Mouse (Mus musculus) cerebellum, adult 2 months (tissue): ENCODE results near the gene Olfr513. TPM values are rescaled to one million over a fixed set of nuclear protein-coding genes. Genes with fewer than 3 reads are reported as not detected.

Source experiments
- DNase-seq, 2 experiments: peaks; one replicate each; pipeline ENCODE4 v3.0.0; 2021
- H3K27ac ChIP-seq: fragments of 200-500 bp; 2 replicates; pipeline ENCODE4 v1.5.1; 2012; ENCODE audit warnings: low read length, control low read depth, inconsistent platforms; ENCODE audit not compliant: insufficient read depth
- H3K27me3 ChIP-seq: fragments of 200-500 bp; 2 replicates; pipeline ENCODE4 v1.6.1; 2012; ENCODE audit warnings: inconsistent platforms, mild to moderate bottlenecking, low read length, moderate library complexity; ENCODE audit not compliant: control insufficient read depth, insufficient read depth
- H3K4me1 ChIP-seq: fragments of 200-500 bp; 2 replicates; pipeline ENCODE4 v1.6.1; 2011; ENCODE audit warnings: low read length; ENCODE audit not compliant: control insufficient read depth, insufficient read depth
- H3K4me3 ChIP-seq: fragments of 200-500 bp; replicated peaks from 2 replicates; pipeline ENCODE3; 2011; ENCODE audit warnings: mild to moderate bottlenecking, low read depth, low read length, control low read depth; ENCODE audit not compliant: insufficient read depth
- CTCF ChIP-seq: fragments of 200-500 bp; IDR thresholded peaks from 2 replicates; pipeline ENCODE4 v1.5.1; 2011; ENCODE audit warnings: low read depth, mild to moderate bottlenecking, control low read depth, low read length, moderate library complexity, borderline replicate concordance; ENCODE audit not compliant: insufficient read depth
- POLR2A ChIP-seq: fragments of 200-500 bp; IDR thresholded peaks from 2 replicates; pipeline ENCODE4 v1.6.1; 2011; ENCODE audit warnings: low read length, control low read depth, borderline replicate concordance; ENCODE audit not compliant: insufficient read depth
- WGBS: fragments of 180-500 bp; shearing (Covaris S2); methylation state at CpG from one replicate; pipeline ENCODE4 v1.1.7; 2018; 5-methylcytosine and 5-hydroxymethylcytosine counted together
- polyA plus RNA-seq: library from polyadenylated mRNA; depleted of rRNA; stranded (reverse); fragments of >200 nt; gene quantifications from 2 replicates; pipeline ENCODE4 v1.2.3, GENCODE M21; 2012; rRNA removed

Gene Olfr513
- not detected in 2 replicates for polyA plus RNA-seq

GRCm38 (mm10) chr7:108750673-108751072 is at the start of gene Olfr513:
Olfr513 (plus strand) TSS chr7:108750973.
- DNase-seq: no peak
- Histone ChIP-seq H3K27ac (no peak within 1 kb of the TSS), H3K27me3 (no peaks in the 10 kb centered on the region), H3K4me1 (no peaks in the 10 kb centered on the region), H3K4me3 (no peak within 1 kb of the TSS)
- TF ChIP-seq POLR2A: no peak
- whole genome bisulfite sequencing: 67% methylated on average over 1 of the region's 1 CpGs

GRCm38 (mm10) chr7:108713020-108713419 is 37.8 kb upstream of the Olfr513 start, which contains the start of gene Olfr512:
Olfr512 (plus strand) TSS chr7:108713320.
- Histone ChIP-seq H3K27ac (no peak within 1 kb of the TSS), H3K4me1 (no peaks in the 10 kb centered on the region), H3K27me3 (no peaks in the 10 kb centered on the region), H3K4me3 (no peak within 1 kb of the TSS)
- no peak for DNase-seq
- TF ChIP-seq CTCF (no peak), POLR2A (no peak)

GRCm38 (mm10) chr7:108760411-108760810 is 9.6 kb downstream of the Olfr513 start:
- no peaks in the 10 kb centered on the region for H3K27me3 ChIP-seq
- 26% methylated on average over 3 of the region's 3 CpGs for WGBS
- no peak for TF ChIP-seq CTCF
- TF ChIP-seq POLR2A: no peak

GRCm38 (mm10) chr7:108797205-108797933 is 46.6 kb downstream of the Olfr513 start:
- Histone ChIP-seq H3K27me3 (no peaks in the 10 kb centered on the region), H3K4me1 (no peaks in the 10 kb centered on the region), H3K27ac (no peak overlapping the region), H3K4me3 (no peak overlapping the region)
- DNase-seq: no peak
- WGBS: 73% methylated on average over 1 of the region's 1 CpGs
- no peak for TF ChIP-seq POLR2A
- no peak for TF ChIP-seq CTCF

More at GRCm38 (mm10) chr7:108760411-108760810, 9.6 kb downstream of the Olfr513 start:
- Histone ChIP-seq H3K4me3 (no peak overlapping the region), H3K4me1 (no peaks in the 10 kb centered on the region), H3K27ac (no peak overlapping the region)
- DNase-seq: no peak

Other genes with a start within 250 kb of the Olfr513 start
- not detected in 2 replicates for gene Olfr502, start 225.9 kb upstream of the Olfr513 start, polyA plus RNA-seq
- not detected in 2 replicates for gene Olfr503, start 206.4 kb upstream of the Olfr513 start, polyA plus RNA-seq
- not detected in 2 replicates for gene Olfr504, start 185.2 kb upstream of the Olfr513 start, polyA plus RNA-seq
- not detected in 2 replicates for gene Olfr506, start 140.2 kb upstream of the Olfr513 start, polyA plus RNA-seq
- not detected in 2 replicates for gene Olfr507, start 129.2 kb upstream of the Olfr513 start, polyA plus RNA-seq
- gene Olfr508, start 121.0 kb upstream of the Olfr513 start, polyA plus RNA-seq: not detected in 2 replicates
- not detected in 2 replicates for gene Olfr509, start 99.1 kb upstream of the Olfr513 start, polyA plus RNA-seq
- not detected in 2 replicates for gene Olfr510, start 84.6 kb upstream of the Olfr513 start, polyA plus RNA-seq
- gene Olfr512, start 37.7 kb upstream of the Olfr513 start, polyA plus RNA-seq: not detected in 2 replicates
- gene Olfr514, start 75.0 kb downstream of the Olfr513 start, polyA plus RNA-seq: not detected in 2 replicates
- not detected in 2 replicates for gene Olfr516, start 99.6 kb downstream of the Olfr513 start, polyA plus RNA-seq
- gene Olfr517, start 121.4 kb downstream of the Olfr513 start, polyA plus RNA-seq: not detected in 2 replicates
- gene Olfr518, start 134.0 kb downstream of the Olfr513 start, polyA plus RNA-seq: not detected in 2 replicates
- gene Olfr519, start 143.4 kb downstream of the Olfr513 start, polyA plus RNA-seq: not detected in 2 replicates
- gene Nlrp10, start 179.2 kb downstream of the Olfr513 start, polyA plus RNA-seq: 0.82 and 1.1 TPM in 2 replicates
- gene Eif3f, start 183.4 kb downstream of the Olfr513 start, polyA plus RNA-seq: 92.2 and 96.9 TPM in 2 replicates
- gene Tub, start 199.4 kb downstream of the Olfr513 start, polyA plus RNA-seq: 75.4 and 79.6 TPM in 2 replicates